Mouse (Mus musculus): ENCODE results near the gene Ccdc30. TPM values are rescaled to one million over a fixed set of nuclear protein-coding genes. Genes with fewer than 3 reads are reported as not detected.

Ccdc30 gene
- polyA plus RNA-seq, 1 experiment, result 2.0 TPM

DNA sequence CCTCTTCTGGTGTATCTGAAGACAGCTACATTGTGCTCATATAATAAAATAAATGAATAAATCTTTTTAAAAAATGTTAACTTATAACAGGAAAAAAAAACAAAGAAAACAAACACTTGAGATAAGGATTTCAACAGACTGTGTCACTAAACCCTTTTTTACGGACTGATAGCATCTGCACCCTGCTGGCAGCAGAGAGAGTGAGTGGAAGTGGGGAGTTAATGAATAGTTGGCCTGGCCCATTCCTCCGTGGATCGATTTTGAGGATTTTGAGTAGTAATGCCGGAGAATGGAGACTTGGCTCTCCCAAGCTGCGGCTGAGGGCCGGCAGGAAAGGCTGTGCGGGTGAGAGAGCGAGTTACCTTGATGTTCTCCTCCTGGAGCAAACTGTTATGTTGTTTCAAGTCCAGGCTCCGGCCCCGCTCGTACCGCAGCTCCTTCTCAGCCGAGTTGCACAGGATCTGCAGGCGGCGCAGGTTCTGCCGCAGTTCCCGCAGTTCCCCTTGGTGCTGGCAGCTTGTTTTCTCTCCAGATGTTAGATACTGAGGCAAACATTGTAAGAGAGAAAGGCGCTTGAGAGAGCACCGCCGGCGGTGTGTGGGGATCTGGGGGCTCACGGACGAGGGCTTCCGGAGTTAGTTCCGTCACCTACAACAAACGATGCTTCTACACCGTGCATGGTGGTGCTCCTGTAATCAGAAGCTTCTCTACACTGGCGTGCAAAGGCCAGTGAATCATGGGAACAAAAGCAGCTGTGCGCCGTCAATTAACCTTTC lies 55.9 kb downstream of the Ccdc30 start:
- Histone ChIP-seq H3K27ac (ENCODE audit: insufficient read depth, low read depth, low read length) (no peak overlapping the region), H3K4me1 (ENCODE audit: control insufficient read depth, insufficient read depth, low read length) (0 out of 2 replicates have a peak, but pooled peaks cover 3% of the 10 kb centered on the region), H3K36me3 (ENCODE audit: control insufficient read depth, insufficient read depth, low read length) (no peaks in the 10 kb centered on the region), H3K27me3 (replicated peaks; ENCODE audit: control insufficient read depth, insufficient read depth, low read length) (no peaks in the 10 kb centered on the region), H3K4me3 (ENCODE audit: insufficient read depth, low read depth, low read length) (peak overlapping the region; percentile 44)
- 14% methylated on average over 30 of the region's 30 CpGs for WGBS
- TF ChIP-seq CTCF (conservative IDR thresholded peaks at IDR 0.05; ENCODE audit: insufficient read depth, insufficient read length, low read depth, low read length) (no peak), POLR2A (IDR thresholded peaks at IDR 0.05; ENCODE audit: low read depth, low read length) (no peak)
- DNase-seq, result peak; percentile 19

DNA sequence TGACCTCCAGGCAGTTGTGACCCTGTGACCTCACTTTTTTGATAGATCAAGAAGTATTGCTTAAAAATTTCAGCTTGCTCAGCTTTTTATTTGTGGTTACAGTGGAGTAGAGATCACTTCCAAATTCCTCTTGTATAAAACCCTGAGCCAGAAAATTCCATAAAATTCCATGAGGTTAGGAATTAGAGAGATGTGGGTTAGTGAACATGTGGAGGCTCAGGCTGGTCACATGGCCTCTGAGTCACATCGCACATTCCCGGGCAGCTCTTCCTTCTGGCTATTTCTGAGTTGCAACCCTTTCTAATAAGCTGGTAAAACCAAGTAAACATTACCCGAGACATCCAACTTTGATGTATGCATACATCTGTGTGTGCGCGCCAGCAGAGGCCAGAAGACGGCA lies 69.8 kb downstream of the Ccdc30 start:
- TF ChIP-seq CTCF (conservative IDR thresholded peaks at IDR 0.05; ENCODE audit: insufficient read depth, insufficient read length, low read depth, low read length) (no peak), POLR2A (IDR thresholded peaks at IDR 0.05; ENCODE audit: low read depth, low read length) (no peak)
- H3K4me3 ChIP-seq (ENCODE audit: insufficient read depth, low read depth, low read length), result no peak overlapping the region
- H3K4me1 ChIP-seq (ENCODE audit: control insufficient read depth, insufficient read depth, low read length), result no peaks in the 10 kb centered on the region
- no peak overlapping the region for H3K27ac ChIP-seq (ENCODE audit: insufficient read depth, low read depth, low read length)
- WGBS, result 88% methylated on average over 6 of the region's 6 CpGs
- DNase-seq, result no peak
- no peaks in the 10 kb centered on the region for H3K27me3 ChIP-seq (replicated peaks; ENCODE audit: control insufficient read depth, insufficient read depth, low read length)
- H3K36me3 ChIP-seq (ENCODE audit: control insufficient read depth, insufficient read depth, low read length), result no peaks in the 10 kb centered on the region

DNA sequence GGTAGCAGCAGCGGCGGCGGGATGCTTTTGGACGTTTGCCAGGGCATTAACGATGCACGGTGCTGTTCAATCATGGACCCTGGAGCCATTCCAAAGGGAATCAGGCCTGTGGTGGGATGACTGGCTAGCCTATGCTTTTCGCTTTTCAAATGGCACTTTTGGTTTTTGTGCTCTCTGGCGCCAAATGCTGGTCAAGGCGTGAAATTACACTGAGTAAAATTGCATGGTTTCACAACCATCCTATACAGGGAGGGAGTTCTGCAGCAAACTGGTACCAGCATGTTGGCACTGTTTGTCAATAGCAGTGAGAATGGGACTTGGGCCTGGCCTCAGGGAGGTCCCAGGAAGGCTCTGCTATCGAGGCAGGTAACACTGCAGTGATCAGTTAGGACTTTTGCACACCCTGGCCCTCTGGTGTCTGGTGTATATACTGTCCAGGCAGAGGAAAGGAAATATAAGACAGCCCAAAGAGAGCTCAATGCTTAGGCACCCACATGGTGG lies 76.4 kb downstream of the Ccdc30 start:
- peak; percentile 26 for DNase-seq
- Histone ChIP-seq H3K36me3 (ENCODE audit: control insufficient read depth, insufficient read depth, low read length) (no peaks in the 10 kb centered on the region), H3K4me1 (ENCODE audit: control insufficient read depth, insufficient read depth, low read length) (no peaks in the 10 kb centered on the region; the same call in 1 of the 2 replicates), H3K27ac (ENCODE audit: insufficient read depth, low read depth, low read length) (no peak overlapping the region), H3K27me3 (replicated peaks; ENCODE audit: control insufficient read depth, insufficient read depth, low read length) (no peaks in the 10 kb centered on the region), H3K4me3 (ENCODE audit: insufficient read depth, low read depth, low read length) (no peak overlapping the region)
- 3% methylated on average over 10 of the region's 10 CpGs for WGBS
- TF ChIP-seq POLR2A (IDR thresholded peaks at IDR 0.05; ENCODE audit: low read depth, low read length) (no peak), CTCF (conservative IDR thresholded peaks at IDR 0.05; ENCODE audit: insufficient read depth, insufficient read length, low read depth, low read length) (peak; percentile 63)

DNA sequence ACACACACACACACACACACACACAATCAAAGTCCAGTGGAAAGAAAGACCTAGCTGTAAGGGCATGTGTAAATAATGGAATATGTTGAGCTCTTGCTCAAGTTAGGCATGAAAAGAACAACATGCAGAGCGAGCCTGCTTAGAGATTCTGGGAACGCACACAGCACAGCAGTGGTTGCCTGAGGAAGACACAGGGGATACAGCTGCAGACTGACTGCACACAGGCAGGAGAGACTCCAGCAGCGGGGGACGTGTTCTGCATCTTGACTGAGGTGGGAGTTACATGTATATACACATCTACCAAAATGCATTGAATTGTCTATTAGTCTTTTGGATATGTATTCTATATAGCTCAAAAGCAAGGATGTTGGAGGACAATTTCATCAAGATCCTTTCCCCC lies 76.9 kb downstream of the Ccdc30 start:
- H3K27ac ChIP-seq (ENCODE audit: insufficient read depth, low read depth, low read length), result no peak overlapping the region
- H3K4me3 ChIP-seq (ENCODE audit: insufficient read depth, low read depth, low read length), result no peak overlapping the region
- H3K4me1 ChIP-seq (ENCODE audit: control insufficient read depth, insufficient read depth, low read length), result no peaks in the 10 kb centered on the region; the same call in 1 of the 2 replicates
- WGBS, result 69% methylated on average over 4 of the region's 4 CpGs
- TF ChIP-seq POLR2A (IDR thresholded peaks at IDR 0.05; ENCODE audit: low read depth, low read length) (no peak), CTCF (conservative IDR thresholded peaks at IDR 0.05; ENCODE audit: insufficient read depth, insufficient read length, low read depth, low read length) (no peak)
- H3K36me3 ChIP-seq (ENCODE audit: control insufficient read depth, insufficient read depth, low read length), result no peaks in the 10 kb centered on the region
- DNase-seq, result no peak
- H3K27me3 ChIP-seq (replicated peaks; ENCODE audit: control insufficient read depth, insufficient read depth, low read length), result no peaks in the 10 kb centered on the region

DNA sequence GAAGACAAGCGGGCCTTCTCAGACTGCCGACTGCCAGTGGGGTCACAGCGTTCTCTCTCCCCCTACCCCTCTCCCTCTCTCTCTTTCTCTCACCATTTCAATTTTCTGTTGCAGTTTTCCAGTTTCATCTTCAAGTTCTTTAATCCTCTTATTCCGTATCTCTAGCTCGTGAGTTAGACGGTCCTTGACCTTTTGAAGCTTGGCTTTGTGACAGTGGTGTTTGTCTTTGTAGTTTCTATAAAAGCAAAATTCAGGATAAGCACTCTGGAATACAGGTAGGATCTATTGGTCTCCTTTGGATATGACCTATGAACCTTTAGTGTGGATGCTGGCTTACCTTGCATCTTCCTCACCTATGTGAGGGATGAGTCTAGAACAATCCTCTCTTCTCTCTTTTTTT lies 81.8 kb downstream of the Ccdc30 start:
- Histone ChIP-seq H3K4me3 (ENCODE audit: insufficient read depth, low read depth, low read length) (no peak overlapping the region), H3K4me1 (ENCODE audit: control insufficient read depth, insufficient read depth, low read length) (no peaks in the 10 kb centered on the region), H3K27me3 (replicated peaks; ENCODE audit: control insufficient read depth, insufficient read depth, low read length) (no peaks in the 10 kb centered on the region), H3K27ac (ENCODE audit: insufficient read depth, low read depth, low read length) (no peak overlapping the region), H3K36me3 (ENCODE audit: control insufficient read depth, insufficient read depth, low read length) (no peaks in the 10 kb centered on the region)
- no peak for TF ChIP-seq POLR2A (IDR thresholded peaks at IDR 0.05; ENCODE audit: low read depth, low read length)
- no peak for TF ChIP-seq CTCF (conservative IDR thresholded peaks at IDR 0.05; ENCODE audit: insufficient read depth, insufficient read length, low read depth, low read length)
- DNase-seq, result no peak
- 88% methylated on average over 6 of the region's 6 CpGs for WGBS

DNA sequence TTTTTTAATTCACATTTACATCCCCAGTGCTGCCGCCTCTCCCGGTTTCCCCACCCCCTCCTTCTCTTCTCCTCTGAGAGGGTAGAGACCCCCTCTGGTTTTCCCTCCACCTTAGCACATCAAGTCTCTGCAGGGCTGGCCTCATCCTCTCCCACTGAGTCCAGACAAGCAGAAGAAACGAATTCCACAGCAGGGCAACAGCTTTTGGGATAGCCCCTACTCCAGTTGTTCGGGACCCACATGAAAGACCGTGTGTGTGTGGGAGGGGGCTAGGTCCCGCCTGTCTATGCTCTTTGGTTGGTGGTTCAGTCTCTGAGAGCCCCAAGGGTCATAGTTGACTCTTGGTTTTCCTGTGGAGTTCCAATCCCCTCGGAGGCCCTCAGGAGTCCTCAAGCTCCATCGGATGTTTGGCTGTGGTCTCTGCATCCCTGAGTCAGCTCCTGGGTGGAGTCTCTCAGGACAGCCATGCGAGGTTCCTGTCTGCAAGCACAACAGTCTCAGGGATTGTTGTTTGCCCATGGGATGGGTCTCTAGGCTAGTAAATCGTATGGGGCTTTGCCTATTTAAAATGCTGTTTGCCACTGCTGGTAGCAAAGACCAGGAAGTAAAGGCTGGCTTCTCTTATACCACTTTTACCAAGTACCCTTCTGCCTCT lies 94.3 kb downstream of the Ccdc30 start:
- no peak for DNase-seq
- TF ChIP-seq CTCF (conservative IDR thresholded peaks at IDR 0.05; ENCODE audit: insufficient read depth, insufficient read length, low read depth, low read length) (no peak), POLR2A (IDR thresholded peaks at IDR 0.05; ENCODE audit: low read depth, low read length) (no peak)
- peak overlapping the region; percentile 70 for H3K4me3 ChIP-seq (ENCODE audit: insufficient read depth, low read depth, low read length)
- peaks cover 7% of the 10 kb centered on the region; the same call in 1 of the 2 replicates for H3K4me1 ChIP-seq (ENCODE audit: control insufficient read depth, insufficient read depth, low read length)
- H3K36me3 ChIP-seq (ENCODE audit: control insufficient read depth, insufficient read depth, low read length), result no peaks in the 10 kb centered on the region
- WGBS, result 27% methylated on average over 10 of the region's 10 CpGs
- H3K27ac ChIP-seq (ENCODE audit: insufficient read depth, low read depth, low read length), result no peak overlapping the region
- H3K27me3 ChIP-seq (replicated peaks; ENCODE audit: control insufficient read depth, insufficient read depth, low read length), result no peaks in the 10 kb centered on the region

Data from kidney, adult 2 months (tissue).